Mouse (Mus musculus) liver, adult 2 months (tissue): Measurements from ENCODE around the gene Ccdc9b. TPM values are rescaled to one million over a fixed set of nuclear protein-coding genes. Genes with fewer than 3 reads are reported as not detected.

Source experiments
- DNase-seq: peaks from one replicate; pipeline ENCODE4 v3.0.0-alpha.2; 2011; ENCODE audit warnings: low read depth, low spot score; ENCODE audit errors: extremely low read depth
- H3K27ac ChIP-seq: fragments of 200-500 bp; replicated peaks from 2 replicates; pipeline ENCODE4 v1.5.1; 2012; ENCODE audit warnings: low read depth, mild to moderate bottlenecking, control low read depth, inconsistent platforms, low read length; ENCODE audit not compliant: insufficient read depth
- H3K27me3 ChIP-seq: fragments of 200-500 bp; 2 replicates; pipeline ENCODE4 v1.6.1; 2012; ENCODE audit warnings: mild to moderate bottlenecking, moderate library complexity, low read length, inconsistent platforms; ENCODE audit not compliant: control insufficient read depth, insufficient read depth
- H3K36me3 ChIP-seq: fragments of 200-500 bp; 2 replicates; pipeline ENCODE4 v1.6.1; 2012; ENCODE audit warnings: low read length, inconsistent platforms; ENCODE audit not compliant: control insufficient read depth, insufficient read depth
- H3K4me1 ChIP-seq: fragments of 200-500 bp; 2 replicates; pipeline ENCODE4 v1.6.1; 2011; ENCODE audit warnings: low read length; ENCODE audit not compliant: control insufficient read depth, insufficient read depth
- H3K4me3 ChIP-seq: fragments of 200-500 bp; 2 replicates; pipeline ENCODE4 v1.5.1; 2011; ENCODE audit warnings: low read depth, mild to moderate bottlenecking, control low read depth, low read length, moderate library complexity; ENCODE audit not compliant: insufficient read depth
- H3K79me2 ChIP-seq: fragments of 200-500 bp; 2 replicates; pipeline ENCODE4 v1.6.1; 2012; ENCODE audit warnings: inconsistent platforms, mild to moderate bottlenecking, low read length, moderate library complexity; ENCODE audit not compliant: control insufficient read depth, insufficient read depth
- H3K9ac ChIP-seq: fragments of 200-500 bp; 2 replicates; pipeline ENCODE4 v1.6.1; 2012; ENCODE audit warnings: low read depth, mild to moderate bottlenecking, control low read depth, inconsistent platforms, low read length
- CTCF ChIP-seq: fragments of 200-500 bp; IDR thresholded peaks from 2 replicates; pipeline ENCODE4 v1.5.1; 2011; ENCODE audit warnings: low read depth, low read length, control low read depth
- POLR2A ChIP-seq: fragments of 200-500 bp; IDR thresholded peaks from 2 replicates; pipeline ENCODE4 v1.6.1; 2011; ENCODE audit warnings: low read length, control low read depth; ENCODE audit not compliant: insufficient read depth; ENCODE audit errors: extremely low read depth
- WGBS: fragments of 180-500 bp; shearing (Covaris S2); methylation state at CpG from one replicate; pipeline ENCODE4 v1.1.7; 2018; 5-methylcytosine and 5-hydroxymethylcytosine counted together
- polyA plus RNA-seq: library from polyadenylated mRNA; depleted of rRNA; stranded (reverse); fragments of >200 nt; gene quantifications from 2 replicates; pipeline ENCODE4 v1.2.3, GENCODE M21; 2012
- total RNA-seq: library from RNA; depleted of rRNA; stranded (reverse); fragments of >200 nt; gene quantifications from 2 replicates; pipeline ENCODE4 v1.2.3, GENCODE M21; 2014

The Ccdc9b gene
- total and polyA plus RNA-seq, 2 experiments, result 0.94 to 1.9 TPM

DNA sequence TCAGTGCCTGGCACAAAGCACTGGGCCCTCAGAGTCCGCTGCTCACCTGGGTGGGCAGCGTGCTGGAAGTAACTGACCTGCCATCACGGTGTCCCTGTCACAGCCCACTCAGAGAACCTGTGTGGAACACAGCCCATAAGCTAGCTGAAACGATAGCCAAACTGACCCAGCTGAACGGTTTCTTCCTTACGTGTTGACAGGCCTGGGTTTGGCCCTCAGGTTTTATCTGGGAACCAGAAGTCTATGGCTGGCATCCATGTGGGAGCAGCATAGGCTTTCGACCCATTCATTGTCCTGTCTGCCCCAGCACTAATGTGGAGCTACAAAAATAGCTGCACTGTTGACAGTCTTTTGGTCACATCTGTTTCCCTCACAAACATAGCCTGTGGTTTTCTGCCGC is 12.0 kb downstream of the Ccdc9b start:
- Histone ChIP-seq H3K79me2 (0 out of 2 replicates have a peak, but pooled peaks cover 8% of the 10 kb centered on the region), H3K9ac (no peak overlapping the region), H3K36me3 (0 out of 2 replicates have a peak, but pooled peaks cover 2% of the 10 kb centered on the region), H3K4me1 (peaks cover 2% of the 10 kb centered on the region; the same call in 1 of the 2 replicates), H3K27ac (no peak overlapping the region), H3K4me3 (no peak overlapping the region), H3K27me3 (no peaks in the 10 kb centered on the region)
- DNase-seq, result no peak
- TF ChIP-seq CTCF (no peak), POLR2A (no peak)
- 89% methylated on average over 8 of the region's 8 CpGs for WGBS

DNA sequence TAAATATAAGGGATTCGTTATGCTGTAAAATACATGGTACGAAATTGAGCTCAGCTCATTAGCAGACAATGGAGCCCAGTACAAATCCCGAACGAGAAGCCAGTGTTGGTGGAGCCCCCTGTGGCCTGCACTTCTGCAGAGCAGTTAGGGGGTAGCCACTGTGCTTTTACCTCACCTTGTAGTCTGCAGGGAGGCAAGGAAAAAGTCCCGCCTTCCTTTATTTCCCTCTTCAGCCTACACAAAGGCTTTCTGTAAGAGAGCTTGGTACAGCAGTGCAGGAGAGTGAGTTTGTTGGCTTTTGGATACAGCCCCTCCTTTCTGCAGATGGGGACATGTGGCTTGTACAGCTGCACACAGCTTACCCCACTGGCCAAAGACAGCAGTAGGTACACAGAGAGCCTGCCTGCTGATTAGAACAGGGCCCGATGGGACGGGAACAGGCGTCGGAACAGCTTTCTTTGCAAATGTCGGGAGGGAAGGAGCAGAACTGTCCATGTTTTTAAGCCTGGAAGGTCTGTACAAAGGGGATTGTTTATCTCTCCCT is 13.0 kb downstream of the Ccdc9b start:
- no peak for DNase-seq
- Histone ChIP-seq H3K36me3 (0 out of 2 replicates have a peak, but pooled peaks cover 2% of the 10 kb centered on the region), H3K27me3 (no peaks in the 10 kb centered on the region), H3K9ac (no peak overlapping the region), H3K79me2 (0 out of 2 replicates have a peak, but pooled peaks cover 8% of the 10 kb centered on the region), H3K4me1 (peaks cover 7% of the 10 kb centered on the region; the same call in 1 of the 2 replicates), H3K4me3 (no peak overlapping the region), H3K27ac (no peak overlapping the region)
- TF ChIP-seq CTCF, result no peak
- no peak for TF ChIP-seq POLR2A
- 89% methylated on average over 10 of the region's 10 CpGs for whole genome bisulfite sequencing

DNA sequence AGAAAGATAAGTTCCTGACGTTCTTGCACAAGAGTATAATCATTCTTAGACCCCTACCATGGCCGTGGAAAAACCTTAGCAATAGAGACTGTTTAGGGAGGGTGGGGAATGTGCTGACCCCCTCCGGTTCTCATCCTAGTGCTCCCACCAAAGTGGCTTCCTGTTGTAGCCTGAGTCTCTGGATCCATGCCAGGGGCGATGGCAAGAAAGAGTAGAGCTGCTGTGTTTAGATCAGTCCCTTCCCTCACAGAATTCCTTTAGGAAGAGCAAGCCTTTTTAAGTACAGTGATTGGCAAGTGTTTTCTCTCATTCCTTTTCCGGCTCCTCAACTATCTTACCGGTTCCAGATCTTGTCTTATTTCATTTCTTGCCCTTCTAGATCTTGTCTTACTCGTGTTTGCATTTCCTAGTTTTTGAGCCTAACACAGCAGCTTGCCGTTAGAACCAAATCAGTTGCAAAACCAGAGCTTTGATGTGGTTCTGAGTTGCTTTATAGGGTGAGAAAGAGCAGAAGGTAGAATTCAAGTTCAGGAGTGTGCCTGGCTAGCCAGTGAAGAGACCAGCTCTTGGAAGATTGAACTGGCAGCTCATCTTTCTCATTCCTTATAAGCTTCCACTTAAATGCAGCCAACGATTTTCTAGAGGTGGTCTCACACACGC is 15.0 kb downstream of the Ccdc9b start:
- 61% methylated on average over 10 of the region's 10 CpGs for WGBS
- Histone ChIP-seq H3K27ac (no peak overlapping the region), H3K36me3 (0 out of 2 replicates have a peak, but pooled peaks cover 2% of the 10 kb centered on the region), H3K4me3 (peak overlapping the region; percentile 99; the same call in 1 of the 2 replicates), H3K4me1 (peaks cover 7% of the 10 kb centered on the region; the same call in 1 of the 2 replicates), H3K9ac (no peak overlapping the region), H3K27me3 (no peaks in the 10 kb centered on the region), H3K79me2 (0 out of 2 replicates have a peak, but pooled peaks cover 8% of the 10 kb centered on the region)
- no peak for DNase-seq
- TF ChIP-seq POLR2A, result no peak
- TF ChIP-seq CTCF, result no peak

DNA sequence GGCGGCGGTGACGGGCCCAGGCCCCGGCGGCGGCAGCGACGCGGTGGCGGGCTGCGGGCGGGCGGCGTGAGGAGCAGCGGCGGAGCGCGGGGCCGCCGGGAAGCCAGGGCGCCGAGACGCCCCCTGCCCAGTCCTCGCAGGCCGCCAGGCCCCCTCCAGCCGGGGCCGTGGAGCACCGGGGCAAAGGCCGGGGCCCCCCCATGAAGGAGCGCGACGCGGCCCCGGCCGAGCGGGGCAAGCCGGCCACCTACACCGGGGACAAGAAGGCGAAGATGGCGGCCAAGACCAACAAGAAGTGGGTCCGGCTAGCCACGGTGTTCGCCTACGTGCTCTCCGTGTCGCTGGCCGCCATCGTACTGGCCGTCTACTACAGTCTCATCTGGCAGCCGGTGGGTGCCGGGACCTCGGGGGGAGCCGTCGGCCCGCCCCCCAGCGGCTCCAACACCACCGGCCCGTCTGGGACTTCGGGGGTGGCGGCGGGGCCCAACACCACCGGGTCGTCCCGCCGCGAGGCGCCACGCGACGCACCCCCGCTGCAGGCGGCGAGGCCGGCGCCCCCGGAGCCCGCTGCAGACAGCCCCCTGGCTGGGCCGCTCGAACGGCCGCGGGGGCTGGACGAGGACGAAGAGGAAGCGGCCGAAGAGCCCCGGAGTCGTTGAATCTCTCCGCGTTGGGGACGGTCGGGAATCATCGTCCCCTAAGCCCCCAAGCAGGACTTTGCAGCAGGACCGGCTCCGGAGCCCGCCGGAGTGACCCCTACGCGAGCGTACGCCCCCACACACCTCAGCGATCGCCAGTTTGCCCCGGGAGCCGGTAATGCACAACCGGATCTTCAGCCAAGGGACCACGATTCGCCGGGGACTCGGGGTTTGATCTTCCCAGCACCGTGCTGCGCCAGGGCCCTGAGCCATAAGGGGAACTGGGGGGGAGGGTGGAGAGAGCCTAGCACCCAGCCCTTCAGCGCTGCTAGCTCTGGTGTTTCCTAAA is 16.3 kb downstream of the Ccdc9b start:
- no peak for DNase-seq
- 5% methylated on average over 112 of the region's 113 CpGs for WGBS

DNA sequence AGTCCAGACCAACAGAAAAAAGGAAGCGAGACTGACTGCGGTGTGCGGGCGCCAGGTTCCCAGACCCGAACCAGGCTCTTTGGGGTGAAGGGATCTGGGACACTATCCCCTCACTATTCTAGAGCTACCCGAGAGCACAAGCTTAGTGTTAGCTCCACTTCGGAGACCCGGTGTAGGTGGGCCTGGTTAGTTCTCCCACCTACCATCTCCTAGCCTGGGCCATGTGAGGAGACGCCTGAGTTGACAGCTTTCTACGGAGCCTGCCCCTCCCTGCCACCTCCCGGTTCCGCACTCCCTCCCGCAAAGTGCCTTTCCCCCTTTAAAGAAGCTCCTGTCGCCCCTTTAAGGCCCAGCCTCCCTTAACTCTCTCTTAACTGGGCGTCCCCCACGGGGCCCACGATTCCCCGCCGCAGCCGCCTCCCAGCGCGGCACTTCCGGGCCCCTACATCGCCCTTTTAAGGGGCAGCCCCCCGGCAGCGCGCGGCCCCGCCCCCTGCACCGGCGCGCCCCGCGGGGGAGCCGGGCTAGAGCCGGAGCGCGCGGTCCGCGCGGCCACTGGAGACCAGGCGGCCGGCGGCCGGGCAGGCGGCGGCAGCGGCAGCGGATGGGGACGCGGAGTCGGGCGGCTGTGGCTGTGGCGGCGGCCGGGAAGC is 17.1 kb downstream of the Ccdc9b start, which contains the start of gene Inafm2:
TSS of gene Inafm2 (plus strand) at position 527 of the 653 bp plus-strand sequence.
- Histone ChIP-seq H3K4me1 (peaks cover 7% of the 10 kb centered on the region; the same call in 1 of the 2 replicates), H3K27me3 (no peaks in the 10 kb centered on the region), H3K4me3 (peak within 1 kb of the TSS; percentile 99), H3K27ac (peak within 1 kb of the TSS; percentile 10), H3K79me2 (0 out of 2 replicates have a peak, but pooled peaks cover 8% of the 10 kb centered on the region), H3K36me3 (0 out of 2 replicates have a peak, but pooled peaks cover 2% of the 10 kb centered on the region), H3K9ac (peak within 1 kb of the TSS; percentile 92)
- WGBS, result 6% methylated on average over 56 of the region's 57 CpGs
- TF ChIP-seq CTCF, result no peak
- TF ChIP-seq POLR2A, result peak; percentile 42; the same call in 1 of the 2 replicates
- DNase-seq, result peak; percentile 58

More for the DNA sequence above, 16.3 kb downstream of the Ccdc9b start:
- TF ChIP-seq POLR2A, result no peak
- H3K79me2 ChIP-seq, result 0 out of 2 replicates have a peak, but pooled peaks cover 8% of the 10 kb centered on the region
- H3K27ac ChIP-seq, result peak overlapping the region; percentile 10
- H3K4me3 ChIP-seq, result peak overlapping the region; percentile 99
- no peaks in the 10 kb centered on the region for H3K27me3 ChIP-seq
- peaks cover 7% of the 10 kb centered on the region; the same call in 1 of the 2 replicates for H3K4me1 ChIP-seq
- H3K9ac ChIP-seq, result peak overlapping the region; percentile 92
- H3K36me3 ChIP-seq, result 0 out of 2 replicates have a peak, but pooled peaks cover 2% of the 10 kb centered on the region
